Mouse (Mus musculus): ENCODE results near the gene Coq7.

The Coq7 gene

GRCm38 (mm10) chr7:118533178-118533578 is at the start of gene Coq7:
Gene Coq7 (minus strand): TSS chr7:118533356.
- peak; percentile 100 for DNase-seq (ENCODE audit: low read depth, low spot score)

- no peak for DNase-seq (ENCODE audit: low read depth, low spot score)
Observed at GRCm38 (mm10) chr7:118579938-118580337, 46.8 kb upstream of the Coq7 start.

GRCm38 (mm10) chr7:118578269-118578668 is 45.1 kb upstream of the Coq7 start:
- no peak for DNase-seq (ENCODE audit: low read depth, low spot score)

- no peak for DNase-seq (ENCODE audit: low read depth, low spot score)
Observed at GRCm38 (mm10) chr7:118572039-118572438, 38.9 kb upstream of the Coq7 start.

GRCm38 (mm10) chr7:118571350-118571749 is 38.2 kb upstream of the Coq7 start:
- no peak for DNase-seq (ENCODE audit: low read depth, low spot score)

GRCm38 (mm10) chr7:118569121-118569543 is 36.0 kb upstream of the Coq7 start:
- no peak for DNase-seq (ENCODE audit: low read depth, low spot score)

GRCm38 (mm10) chr7:118554290-118554689 is 21.1 kb upstream of the Coq7 start:
- no peak for DNase-seq (ENCODE audit: low read depth, low spot score)

GRCm38 (mm10) chr7:118553881-118554280 is 20.7 kb upstream of the Coq7 start:
- no peak for DNase-seq (ENCODE audit: low read depth, low spot score)

GRCm38 (mm10) chr7:118547451-118547850 is 14.3 kb upstream of the Coq7 start:
- DNase-seq (ENCODE audit: low read depth, low spot score) = no peak

GRCm38 (mm10) chr7:118544128-118544527 is 11.0 kb upstream of the Coq7 start:
- no peak for DNase-seq (ENCODE audit: low read depth, low spot score)

- no peak for DNase-seq (ENCODE audit: low read depth, low spot score)
Observed at GRCm38 (mm10) chr7:118535076-118535475, 1.9 kb upstream of the Coq7 start.

- no peak for DNase-seq (ENCODE audit: low read depth, low spot score)
Observed at GRCm38 (mm10) chr7:118534326-118534725, 1.2 kb upstream of the Coq7 start.

GRCm38 (mm10) chr7:118532519-118533177 is 508 bp downstream of the Coq7 start:
- DNase-seq (ENCODE audit: low read depth, low spot score) = peak; percentile 96

GRCm38 (mm10) chr7:118526967-118527366 is 6.2 kb downstream of the Coq7 start:
- DNase-seq (ENCODE audit: low read depth, low spot score) = no peak

GRCm38 (mm10) chr7:118522077-118522476 is 11.1 kb downstream of the Coq7 start:
- DNase-seq (ENCODE audit: low read depth, low spot score) = no peak

GRCm38 (mm10) chr7:118519661-118520060 is 13.5 kb downstream of the Coq7 start:
- DNase-seq (ENCODE audit: low read depth, low spot score) = no peak

- DNase-seq (ENCODE audit: low read depth, low spot score) = peak; percentile 57
Observed at GRCm38 (mm10) chr7:118518687-118519086, 14.5 kb downstream of the Coq7 start.

GRCm38 (mm10) chr7:118517819-118518218 is 15.3 kb downstream of the Coq7 start:
- peak; percentile 10 for DNase-seq (ENCODE audit: low read depth, low spot score)

GRCm38 (mm10) chr7:118508556-118508955 is 24.6 kb downstream of the Coq7 start:
- no peak for DNase-seq (ENCODE audit: low read depth, low spot score)

- no peak for DNase-seq (ENCODE audit: low read depth, low spot score)
Observed at GRCm38 (mm10) chr7:118503844-118504243, 29.3 kb downstream of the Coq7 start.

GRCm38 (mm10) chr7:118502333-118502732 is 30.8 kb downstream of the Coq7 start:
- no peak for DNase-seq (ENCODE audit: low read depth, low spot score)

- DNase-seq (ENCODE audit: low read depth, low spot score) = no peak
Observed at GRCm38 (mm10) chr7:118499784-118500435, 33.2 kb downstream of the Coq7 start.
